Mouse (Mus musculus) embryo, embryonic 10.5 days (tissue): ENCODE measurements around the gene Klf12.
A peak's percentile ranks its signal among the peaks of the same experiment; 100 is the strongest.

Experiments
- DNase-seq: peaks from one replicate; pipeline ENCODE4 v3.0.0-alpha.2; 2015; ENCODE audit warnings: low spot score

Klf12 gene

DNA sequence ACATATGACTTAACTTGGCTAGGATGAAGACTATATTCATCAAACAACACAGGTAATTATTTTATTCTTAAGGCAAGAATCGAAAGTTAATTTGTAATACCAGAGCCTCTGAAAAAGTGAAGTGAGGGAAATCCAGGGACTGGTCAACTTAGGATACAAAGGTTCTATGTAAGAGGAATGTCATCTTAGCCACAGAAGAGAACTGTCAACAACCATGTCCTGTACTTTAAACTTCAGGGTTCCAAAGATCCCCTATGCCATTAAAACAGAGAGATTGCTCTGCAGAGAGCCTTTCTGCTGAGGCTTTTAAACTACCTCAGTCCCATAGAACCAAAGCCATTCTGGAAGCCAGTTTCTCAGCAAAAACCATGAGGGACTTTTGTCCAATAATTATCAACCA lies 144.1 kb downstream of the Klf12 start:
- DNase-seq: no peak

DNA sequence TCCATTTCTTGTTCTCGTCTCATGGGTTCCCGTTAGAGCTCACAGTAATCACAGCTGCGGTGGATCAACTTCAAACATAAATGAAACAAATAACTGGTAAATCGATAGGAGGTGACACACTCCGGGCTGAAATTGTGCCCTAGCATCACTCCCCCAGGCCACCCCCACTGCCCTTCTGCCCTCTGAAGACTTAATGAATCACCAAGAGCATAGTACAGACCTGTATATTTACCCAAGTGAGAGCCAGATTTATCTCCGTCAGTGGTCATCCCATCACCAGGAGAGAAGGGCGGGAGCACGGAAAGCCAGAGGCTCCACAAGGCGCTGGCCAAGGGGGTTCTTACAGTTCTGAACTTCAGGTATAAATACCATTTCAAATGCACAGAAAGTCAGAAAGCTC lies 150.2 kb downstream of the Klf12 start:
- DNase-seq: peak; percentile 8

DNA sequence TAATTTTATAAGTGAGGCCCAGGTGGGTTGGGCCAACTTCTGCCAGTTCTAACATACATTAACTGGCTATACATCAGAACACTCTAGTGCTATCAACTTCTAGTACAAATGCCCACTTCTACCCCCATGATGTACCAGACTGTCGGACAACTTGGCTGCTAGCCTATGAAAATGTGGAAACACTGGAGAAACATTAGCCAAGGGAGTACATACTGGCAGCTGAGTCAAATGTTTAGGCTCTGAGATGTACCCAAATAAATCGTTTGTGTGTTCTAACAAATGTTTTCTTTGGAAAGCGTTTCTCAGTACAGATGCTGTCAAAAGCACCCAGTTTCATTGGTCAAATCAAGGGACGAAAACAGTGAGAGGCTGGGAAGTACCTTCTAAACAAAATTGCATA lies 152.0 kb downstream of the Klf12 start:
- DNase-seq: no peak

DNA sequence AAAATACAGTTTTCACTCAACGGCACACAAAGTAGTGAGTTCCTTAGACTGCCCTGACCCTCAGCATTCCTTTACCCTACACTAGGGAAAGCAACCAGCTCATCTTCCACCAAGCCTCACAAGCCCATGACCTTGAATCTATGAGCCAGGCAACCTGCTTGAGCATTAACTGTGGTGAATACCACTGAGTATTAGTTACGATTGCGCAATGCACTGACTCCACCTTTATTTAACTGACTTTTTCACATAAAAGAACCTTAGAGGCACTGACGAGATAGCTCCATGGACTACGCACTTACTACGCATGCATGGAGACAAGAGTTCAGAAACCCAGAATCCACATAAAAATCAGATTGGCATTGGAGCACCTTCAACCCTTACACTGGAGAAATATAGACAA lies 158.4 kb downstream of the Klf12 start:
- DNase-seq: peak; percentile 24

DNA sequence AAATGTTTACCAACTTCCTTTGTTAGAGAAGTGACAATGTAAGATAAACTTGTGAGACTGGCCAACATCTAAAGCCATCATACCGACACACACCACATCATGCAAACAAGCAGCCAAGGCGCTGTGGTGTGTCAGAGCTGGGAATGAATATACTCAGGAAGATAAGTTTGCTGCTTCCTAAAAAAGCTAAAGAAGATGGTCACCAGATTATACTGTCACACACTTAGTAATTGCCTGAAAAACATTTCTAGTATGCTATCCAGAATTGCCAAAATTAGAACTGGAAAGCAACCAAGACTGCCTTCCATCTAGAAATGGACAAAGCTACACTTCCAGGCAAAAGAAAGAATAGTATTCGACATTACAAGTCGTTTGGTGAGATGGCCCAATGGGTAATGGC lies 163.4 kb downstream of the Klf12 start:
- no peak for DNase-seq

DNA sequence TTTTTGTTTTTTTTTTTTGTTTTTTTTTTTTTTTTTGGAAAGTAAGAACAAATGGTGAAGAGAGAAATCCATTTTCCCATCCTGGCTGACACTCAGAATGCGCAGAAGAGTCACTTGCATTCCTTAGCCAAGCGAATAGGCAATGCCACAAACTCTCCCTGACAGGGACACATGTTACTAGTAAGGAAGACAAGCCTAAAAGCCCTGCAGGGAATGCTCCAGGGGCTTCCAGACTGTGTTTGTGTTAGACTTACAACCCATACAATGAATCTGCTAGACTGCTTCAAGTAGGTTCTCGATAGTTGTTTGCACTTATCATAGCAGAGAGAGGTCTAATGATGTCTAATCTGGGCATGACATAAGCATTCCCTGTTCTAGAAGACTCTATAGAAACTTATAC lies 164.6 kb downstream of the Klf12 start:
- DNase-seq: peak; percentile 26

DNA sequence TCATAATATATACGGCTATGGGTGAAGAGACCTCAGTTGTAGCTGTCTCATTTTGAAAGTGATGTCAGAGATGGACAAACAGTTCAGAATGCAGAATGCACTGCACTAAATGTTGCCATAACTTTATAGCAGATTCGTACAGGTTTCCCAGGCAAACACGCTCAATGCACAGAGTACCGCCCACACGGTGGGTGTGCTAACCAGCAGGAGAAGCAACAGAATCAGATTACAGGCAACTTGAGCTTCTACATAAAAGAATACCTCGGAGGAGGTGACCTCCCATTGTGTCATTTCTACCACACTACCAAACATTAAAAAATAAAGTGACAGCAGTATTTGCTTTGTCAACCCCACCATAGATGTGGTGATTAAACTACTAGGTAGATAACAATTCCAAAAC lies 171.1 kb downstream of the Klf12 start:
- no peak for DNase-seq

DNA sequence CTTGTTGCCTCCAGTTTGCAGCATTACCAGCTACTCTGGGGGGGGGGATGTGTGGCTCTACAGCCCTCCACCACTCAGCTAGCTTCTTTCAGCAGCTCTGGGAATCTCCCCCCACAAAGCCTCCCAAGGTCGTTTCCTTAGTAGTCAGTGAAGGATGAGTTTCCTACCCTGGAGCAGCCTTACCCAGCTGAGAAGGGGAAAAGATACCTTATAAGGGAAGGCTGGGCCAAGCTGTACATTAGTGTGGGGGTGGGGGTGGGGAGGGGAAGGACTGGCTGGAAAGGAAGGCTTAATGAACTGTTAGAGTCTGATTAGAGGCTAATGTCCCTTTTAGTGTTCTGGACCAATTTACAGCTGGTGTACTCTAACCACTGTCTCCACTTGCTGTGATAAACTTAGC lies 172.7 kb downstream of the Klf12 start:
- peak; percentile 49 for DNase-seq

DNA sequence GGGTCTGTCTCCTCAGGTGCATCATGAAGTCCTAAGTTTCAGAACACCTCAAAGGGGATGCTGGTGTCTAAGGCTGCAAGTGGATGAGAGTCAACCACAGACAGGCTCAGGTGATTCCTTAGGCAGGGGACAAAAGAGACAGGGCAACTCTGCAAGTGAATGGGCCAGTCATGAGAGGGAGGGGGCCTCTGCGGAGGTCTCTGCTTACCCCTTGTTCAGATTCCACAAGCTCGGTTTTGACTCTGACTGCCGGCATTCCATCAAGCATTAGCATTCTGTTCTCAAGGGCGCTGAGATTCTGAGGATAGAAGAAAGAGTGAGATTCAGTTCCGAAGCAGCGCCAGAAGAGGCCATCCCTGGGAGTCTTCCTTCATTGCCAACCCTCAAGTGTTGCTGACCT lies 174.9 kb downstream of the Klf12 start:
- no peak for DNase-seq

DNA sequence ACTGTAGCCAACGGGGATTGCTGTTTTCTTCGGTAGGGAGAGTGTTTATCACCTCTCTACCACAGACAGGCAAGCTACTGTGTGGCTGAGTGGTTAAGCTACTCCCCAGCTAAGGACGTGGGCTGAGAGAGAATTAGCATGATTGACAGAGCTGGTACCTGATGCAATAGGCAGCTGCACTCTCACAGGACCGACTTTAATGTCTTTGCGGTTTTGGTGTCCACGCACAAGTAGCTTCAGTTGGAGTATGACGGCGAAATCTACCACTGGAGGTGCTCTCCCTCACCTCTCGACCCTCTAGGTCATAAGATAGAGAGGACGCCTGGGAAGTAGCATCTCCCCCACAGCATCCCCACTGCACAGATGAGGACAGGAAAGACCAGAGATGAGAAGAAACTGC lies 178.9 kb downstream of the Klf12 start:
- no peak for DNase-seq

DNA sequence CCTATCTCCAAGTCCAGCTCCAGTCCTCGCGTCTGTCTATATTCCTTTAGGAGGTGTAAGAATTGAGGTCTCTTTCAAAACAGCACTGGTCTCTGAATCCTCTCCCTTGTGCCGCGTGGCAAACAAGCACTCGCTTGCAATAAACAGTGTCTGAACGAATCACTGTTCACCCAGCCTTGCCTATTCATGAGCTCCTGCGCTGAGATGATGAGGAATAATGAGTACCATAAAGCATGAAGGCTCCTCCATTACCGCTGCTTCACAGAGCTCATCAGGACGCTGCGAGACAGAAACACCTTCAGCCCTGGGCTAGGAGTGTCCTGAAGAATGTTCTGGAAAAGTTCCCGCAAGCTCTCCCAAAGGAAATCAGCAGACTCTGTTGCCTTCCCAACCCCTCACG lies 179.7 kb downstream of the Klf12 start:
- DNase-seq: no peak

DNA sequence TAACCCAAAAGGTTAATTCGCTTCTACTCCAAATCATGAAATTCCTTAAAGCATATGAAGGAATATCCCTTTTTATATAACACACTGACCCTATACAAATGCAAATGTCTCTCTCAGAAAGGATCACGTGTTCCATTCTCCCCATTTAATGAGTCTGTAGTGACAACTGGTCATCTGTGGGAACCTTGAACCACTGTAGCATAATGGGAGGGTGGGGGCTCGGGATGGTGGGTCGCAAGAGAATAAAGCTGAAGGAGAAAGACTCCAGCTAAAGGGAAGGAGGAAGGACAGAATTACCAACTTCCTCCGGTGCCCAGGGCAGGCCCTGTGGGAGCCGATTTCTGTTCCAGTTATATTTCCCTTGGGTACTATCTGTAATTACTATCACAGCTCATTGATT lies 180.7 kb downstream of the Klf12 start:
- DNase-seq: no peak

DNA sequence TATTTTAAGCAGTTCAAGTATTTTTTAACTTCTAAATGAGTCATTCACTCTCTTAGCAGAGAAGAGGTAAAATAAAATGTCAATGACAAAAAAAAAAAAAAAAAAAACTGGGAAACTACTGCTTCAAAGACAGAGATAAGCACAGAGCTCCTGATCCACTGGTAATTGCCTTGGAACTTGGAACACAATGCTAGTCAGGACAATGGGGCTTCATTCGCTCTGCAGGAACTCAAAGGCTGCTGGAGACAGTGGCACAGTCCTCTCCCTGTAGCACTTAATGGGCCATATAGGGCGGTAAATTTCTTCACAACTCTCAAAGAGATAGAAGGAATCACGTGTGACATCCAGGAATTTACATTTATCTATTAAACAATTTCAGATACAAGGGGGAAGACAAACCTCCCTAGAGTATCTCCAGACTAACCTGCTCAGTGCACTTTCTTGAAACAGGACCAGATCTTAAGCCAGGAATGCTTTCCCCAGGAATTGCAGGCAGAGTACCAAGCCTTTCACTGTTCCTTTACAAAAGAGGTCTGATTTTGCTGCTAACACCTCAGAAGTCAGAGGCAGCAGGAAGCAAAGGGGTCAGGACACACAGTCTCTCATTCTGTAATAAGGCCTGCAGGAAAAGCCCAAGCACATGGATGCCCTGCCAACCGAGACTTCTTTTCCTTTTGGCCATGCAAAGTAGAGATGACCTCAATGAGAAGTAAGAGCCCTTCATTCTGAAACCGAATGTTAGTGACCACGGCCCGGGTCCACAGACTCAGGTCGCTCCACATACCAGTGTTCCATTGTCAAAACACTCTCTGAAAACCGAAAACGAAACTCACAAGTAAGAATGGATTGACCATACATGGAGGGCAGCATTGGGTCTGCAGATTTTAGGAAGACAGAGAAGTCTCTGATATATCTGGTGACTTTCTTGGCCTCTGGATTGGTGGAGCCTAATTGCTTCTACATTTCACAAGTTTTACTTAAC lies 187.0 kb downstream of the Klf12 start:
- DNase-seq: no peak

DNA sequence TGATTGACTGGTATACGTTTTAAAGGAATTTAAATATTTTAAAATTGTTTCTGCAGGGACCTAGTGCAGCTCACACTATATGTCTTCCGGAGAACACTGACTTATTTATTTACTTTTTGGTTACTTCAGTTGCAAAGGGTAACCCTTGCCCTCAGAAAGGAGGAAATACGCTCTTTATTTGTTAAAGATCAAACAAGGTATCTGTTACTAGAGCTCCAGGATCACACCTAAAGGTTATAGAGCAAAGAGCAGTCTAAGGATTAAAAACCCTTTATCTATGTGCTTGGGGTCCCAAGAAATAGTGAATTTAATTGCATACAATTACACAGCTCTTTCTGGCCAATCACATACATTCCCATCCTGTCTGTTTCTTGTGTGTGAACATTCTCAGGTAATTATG lies 188.7 kb downstream of the Klf12 start:
- DNase-seq: no peak

DNA sequence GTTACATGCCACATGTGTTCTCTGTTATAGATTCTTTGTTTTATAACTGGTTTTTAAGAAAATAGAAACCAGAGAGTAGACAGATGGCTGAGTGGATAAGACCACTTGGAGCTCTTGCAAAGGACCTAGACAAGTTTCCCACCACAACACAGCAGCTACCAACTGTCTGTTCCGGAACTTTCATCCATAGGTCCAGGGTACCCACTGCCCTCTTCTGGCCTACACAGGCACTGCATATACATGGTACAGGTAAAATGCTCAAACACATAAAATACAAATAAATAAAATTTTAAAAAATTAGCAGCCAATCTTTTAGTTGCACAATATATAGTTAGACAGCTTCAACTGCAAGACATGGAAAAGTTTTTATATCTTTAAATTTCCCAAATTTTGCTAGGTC lies 194.0 kb downstream of the Klf12 start:
- no peak for DNase-seq

DNA sequence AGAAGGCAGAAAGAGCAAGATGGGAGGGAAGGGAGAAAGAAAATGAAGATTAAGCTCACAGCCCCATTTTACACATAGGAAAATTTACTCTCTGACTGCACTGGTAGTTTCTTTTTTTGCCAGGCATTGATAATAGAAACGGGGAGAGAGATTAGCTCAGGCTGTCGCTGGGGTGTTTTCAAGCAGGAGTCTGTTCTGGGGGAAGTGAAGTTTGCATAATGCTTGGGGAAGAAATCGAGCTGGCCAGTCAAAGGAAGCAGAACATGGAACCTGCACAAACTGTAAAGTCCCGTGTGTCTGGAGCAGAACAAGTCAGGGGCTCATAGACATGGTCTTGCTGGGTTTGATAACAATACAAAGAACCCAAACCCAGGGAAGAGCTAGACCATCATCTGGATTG lies 204.9 kb downstream of the Klf12 start:
- DNase-seq: no peak

DNA sequence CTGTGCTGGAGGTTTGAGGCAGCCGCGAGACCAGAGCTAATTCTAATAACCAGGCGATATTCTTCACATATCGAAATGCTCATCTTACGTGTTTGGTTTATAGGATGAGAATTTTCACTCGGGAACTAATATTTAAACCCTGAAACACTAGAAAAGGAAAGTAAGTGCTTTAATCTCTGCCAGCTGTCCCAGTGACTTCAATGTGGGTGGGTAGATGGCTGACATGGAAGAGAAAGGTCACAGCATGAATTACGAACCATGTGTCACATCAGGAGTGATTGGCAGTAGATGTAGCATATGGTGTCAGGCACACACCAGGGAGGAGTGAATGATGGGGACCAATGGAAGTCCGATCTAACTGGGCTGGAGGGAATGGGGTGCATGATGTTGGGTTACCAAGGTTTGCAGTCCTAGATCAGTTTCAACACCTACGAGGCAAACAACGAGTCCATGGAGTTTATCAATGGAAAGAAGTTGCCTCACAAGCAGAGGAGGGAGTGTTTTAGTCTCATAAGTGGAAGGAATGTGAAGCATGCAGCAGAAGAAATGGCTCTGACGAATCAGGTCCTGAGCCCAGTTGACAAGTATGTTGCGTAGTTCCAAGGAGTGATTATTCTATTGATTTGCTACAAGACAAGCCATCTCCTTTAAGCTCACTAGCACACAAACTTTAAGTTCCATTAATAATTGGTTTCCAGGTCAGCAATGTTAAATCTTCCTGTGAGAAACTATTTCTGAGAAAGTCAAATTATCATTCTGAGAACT lies 211.9 kb downstream of the Klf12 start:
- DNase-seq: no peak

DNA sequence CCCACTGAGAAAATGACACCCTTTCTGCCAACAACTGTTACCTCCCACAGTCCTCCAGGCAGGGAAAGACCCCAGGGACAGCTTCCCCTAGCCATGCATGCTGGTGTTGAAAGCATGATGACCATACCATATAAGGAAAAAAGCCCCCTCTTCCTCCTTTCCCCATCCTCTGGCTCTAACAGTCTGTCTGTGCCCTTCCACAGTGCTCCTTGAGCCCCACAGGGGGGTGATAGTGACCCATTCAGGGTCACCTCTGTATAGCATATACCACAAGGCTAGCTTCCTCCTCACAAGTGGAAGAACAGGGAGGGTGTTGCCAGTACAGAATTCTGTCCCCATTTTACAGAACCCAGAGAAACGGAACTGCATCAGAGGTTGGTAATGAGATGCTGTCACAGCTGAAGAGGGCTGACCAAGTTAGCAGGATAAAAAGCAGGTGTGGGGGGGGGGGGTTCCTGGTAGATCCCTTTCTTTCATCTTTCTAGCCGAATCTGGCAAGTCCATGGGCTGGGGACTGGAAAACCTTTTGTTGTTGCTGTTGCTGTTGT lies 214.9 kb downstream of the Klf12 start:
- no peak for DNase-seq

DNA sequence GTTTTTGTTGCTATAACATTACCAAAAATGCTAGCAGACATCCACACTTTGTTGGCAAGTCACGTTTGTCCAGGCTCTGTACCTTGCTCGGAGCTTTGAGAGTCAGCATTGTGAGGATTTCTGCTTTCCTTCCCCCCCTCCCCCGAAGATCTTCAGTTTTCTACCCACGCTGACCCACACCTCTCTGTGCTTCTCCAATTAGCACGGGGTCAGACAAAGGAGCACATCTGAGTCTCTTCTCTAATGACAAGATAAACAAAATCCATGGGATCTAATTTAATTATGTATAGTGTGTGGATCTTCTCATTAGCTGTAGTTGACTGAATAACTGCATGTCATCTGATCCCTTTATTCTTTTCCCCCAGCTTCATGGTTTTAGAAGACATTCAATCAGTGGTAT lies 215.8 kb downstream of the Klf12 start:
- DNase-seq: no peak

DNA sequence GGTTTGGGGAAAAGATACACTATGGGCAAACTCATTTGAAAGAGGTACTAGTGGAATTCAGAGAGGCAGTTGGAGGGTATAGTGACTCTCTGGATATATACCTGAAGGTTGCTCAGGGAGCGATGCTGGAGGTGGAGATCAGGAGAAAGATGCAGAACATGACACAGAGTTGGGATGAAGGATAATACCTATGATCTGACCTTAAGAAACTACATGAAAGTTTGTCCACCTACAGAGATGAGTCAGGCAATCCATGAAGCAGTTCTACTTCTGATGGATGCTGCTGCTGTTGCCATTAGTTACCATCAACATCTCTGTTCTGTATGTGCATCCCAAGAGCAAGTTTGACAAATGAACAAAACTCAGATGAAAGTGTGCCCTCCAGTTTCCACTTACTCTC lies 222.0 kb downstream of the Klf12 start:
- no peak for DNase-seq

DNA sequence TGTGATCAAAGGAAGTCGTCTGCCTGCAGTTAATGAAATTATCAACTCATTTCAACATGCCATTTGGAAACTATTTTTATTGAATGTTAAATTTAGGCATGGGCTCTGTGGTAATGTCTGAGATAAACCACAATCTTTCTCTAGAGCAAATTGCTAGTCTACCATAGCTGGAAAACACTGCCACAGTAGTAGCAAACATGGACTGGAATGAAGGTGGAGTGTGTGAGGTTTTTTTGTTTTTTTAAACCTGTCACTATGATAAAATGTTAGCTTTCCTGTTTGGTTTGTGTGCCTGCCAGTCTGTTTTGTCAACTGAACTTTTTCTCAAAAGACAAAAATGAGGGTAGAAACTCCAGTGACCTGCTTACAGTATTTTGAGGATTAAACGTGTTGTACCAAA lies 230.3 kb downstream of the Klf12 start:
- no peak for DNase-seq

DNA sequence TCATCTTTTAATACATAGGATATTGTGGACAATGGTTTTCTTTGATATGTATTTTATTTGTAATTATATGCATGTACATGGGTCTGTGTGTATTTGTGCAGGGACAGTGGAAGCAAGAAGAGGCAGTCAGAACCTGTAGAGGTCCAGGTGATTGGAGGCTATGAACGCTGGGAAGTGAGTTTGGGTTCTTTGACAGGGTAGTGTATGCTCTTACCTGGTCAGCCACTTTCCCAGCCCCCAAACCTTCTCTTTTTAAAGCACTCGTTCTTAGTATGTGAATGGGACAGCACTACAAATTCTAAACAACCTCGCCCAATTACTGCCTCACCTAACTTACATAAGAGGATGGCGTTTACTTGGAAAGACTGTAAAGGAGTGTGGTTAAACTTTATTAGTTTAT lies 231.0 kb downstream of the Klf12 start:
- DNase-seq: no peak

DNA sequence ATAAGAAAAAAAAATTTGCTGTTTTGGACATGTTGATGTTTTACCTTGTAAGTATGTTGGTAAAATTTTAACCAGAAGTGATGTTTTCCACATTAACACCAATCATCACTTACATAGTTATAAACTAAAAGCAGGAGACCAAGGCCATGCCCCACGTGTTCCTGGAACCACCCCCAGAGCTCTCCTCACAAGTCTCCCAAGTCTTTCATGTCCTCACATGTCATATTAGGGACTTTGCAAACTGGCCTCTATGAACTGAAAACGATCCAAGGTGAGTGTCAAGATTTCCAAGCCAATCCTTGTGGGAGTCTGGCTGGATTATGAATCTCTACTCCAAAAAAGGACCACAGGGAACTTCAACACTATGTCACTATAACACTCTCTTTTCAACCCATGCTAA lies 231.6 kb downstream of the Klf12 start:
- no peak for DNase-seq
